Mouse (Mus musculus) liver, embryonic 12.5 days (tissue): ENCODE data around the gene Spns2. TPM values are rescaled to one million over a fixed set of nuclear protein-coding genes. Genes with fewer than 3 reads are reported as not detected.

ENCODE experiments used
- ATAC-seq: fragments of 200-750 bp; cut with Nextera tagmentation; 2 replicates; pipeline ENCODE4 v1.8.0; 2017; ENCODE audit warnings: moderate number of reproducible peaks, mild to moderate bottlenecking, moderate library complexity
- H3K27ac ChIP-seq: fragments of 300-500 bp; sonication (generic); 2 replicates; pipeline ENCODE4 v1.5.1; 2016; ENCODE audit warnings: mild to moderate bottlenecking
- H3K27me3 ChIP-seq: fragments of 300-500 bp; sonication (generic); replicated peaks from 2 replicates; pipeline ENCODE4 v1.6.1; 2016; ENCODE audit warnings: mild to moderate bottlenecking, moderate library complexity
- H3K36me3 ChIP-seq: fragments of 300-500 bp; sonication (generic); 2 replicates; pipeline ENCODE4 v1.6.1; 2016; ENCODE audit warnings: mild to moderate bottlenecking, moderate library complexity
- H3K4me1 ChIP-seq: fragments of 300-500 bp; sonication (generic); 2 replicates; pipeline ENCODE4 v1.6.1; 2016
- H3K4me2 ChIP-seq: fragments of 300-500 bp; sonication (generic); 2 replicates; pipeline ENCODE4 v1.6.1; 2016; ENCODE audit warnings: mild to moderate bottlenecking, moderate library complexity
- H3K4me3 ChIP-seq: fragments of 300-500 bp; sonication (generic); 2 replicates; pipeline ENCODE4 v1.5.1; 2016; ENCODE audit warnings: mild to moderate bottlenecking, moderate library complexity
- H3K9ac ChIP-seq: fragments of 300-500 bp; sonication (generic); 2 replicates; pipeline ENCODE4 v1.6.1; 2016; ENCODE audit warnings: mild to moderate bottlenecking, moderate library complexity
- H3K9me3 ChIP-seq: fragments of 300-500 bp; sonication (generic); replicated peaks from 2 replicates; pipeline ENCODE4 v1.6.1; 2016; ENCODE audit warnings: mild to moderate bottlenecking, moderate library complexity
- WGBS: fragments of 180-500 bp; shearing (Covaris S2); methylation state at CpG from one replicate; pipeline ENCODE4 v1.1.7; 2016; ENCODE audit not compliant: insufficient replicate concordance; 5-methylcytosine and 5-hydroxymethylcytosine counted together
- polyA plus RNA-seq: library from polyadenylated mRNA; unstranded; fragments of >200 nt; fragmentation: Nextera tagmentation; extraction: Ambion mirVana; gene quantifications from 2 replicates; pipeline ENCODE4 v1.2.1, GENCODE M21; 2016

Gene Spns2
- polyA plus RNA-seq, 1 experiment from 2014 or later = 11.7 TPM

GRCm38 (mm10) chr11:72471381-72471780, 18.3 kb downstream of the Spns2 start:
- no peaks in the 10 kb centered on the region for H3K27me3 ChIP-seq
- no peak overlapping the region for H3K4me2 ChIP-seq
- peaks cover 15% of the 10 kb centered on the region for H3K36me3 ChIP-seq
- H3K9me3 ChIP-seq = no peaks in the 10 kb centered on the region
- no peak overlapping the region for H3K4me3 ChIP-seq
- peaks cover 96% of the 10 kb centered on the region for H3K4me1 ChIP-seq
- H3K27ac ChIP-seq = 0 out of 2 replicates have a peak overlapping the region, but pooled peaks have one; percentile 10
- no peak overlapping the region for H3K9ac ChIP-seq
- ATAC-seq = no peak
- WGBS = 85% methylated on average over 6 of the region's 6 CpGs

GRCm38 (mm10) chr11:72470004-72470403, 19.7 kb downstream of the Spns2 start:
- Histone ChIP-seq H3K9me3 (no peaks in the 10 kb centered on the region), H3K27ac (peak overlapping the region; percentile 15), H3K4me2 (no peak overlapping the region), H3K4me3 (no peak overlapping the region), H3K4me1 (peaks cover 96% of the 10 kb centered on the region), H3K27me3 (no peaks in the 10 kb centered on the region), H3K9ac (no peak overlapping the region), H3K36me3 (peaks cover 21% of the 10 kb centered on the region)
- ATAC-seq = no peak
- WGBS = 47% methylated on average over 4 of the region's 4 CpGs

GRCm38 (mm10) chr11:72469217-72469616, 20.5 kb downstream of the Spns2 start:
- peak; percentile 25 for ATAC-seq
- Histone ChIP-seq H3K4me3 (no peak overlapping the region), H3K36me3 (peaks cover 20% of the 10 kb centered on the region), H3K9ac (no peak overlapping the region), H3K27me3 (no peaks in the 10 kb centered on the region), H3K4me1 (peaks cover 91% of the 10 kb centered on the region), H3K4me2 (no peak overlapping the region), H3K27ac (peak overlapping the region; percentile 18; the same call in 1 of the 2 replicates), H3K9me3 (no peaks in the 10 kb centered on the region)
- 26% methylated on average over 5 of the region's 5 CpGs for WGBS

- Histone ChIP-seq H3K27me3 (no peaks in the 10 kb centered on the region), H3K36me3 (peaks cover 17% of the 10 kb centered on the region), H3K4me1 (peaks cover 84% of the 10 kb centered on the region), H3K4me3 (no peak overlapping the region), H3K9ac (no peak overlapping the region), H3K4me2 (no peak overlapping the region), H3K27ac (peak overlapping the region; percentile 18; the same call in 1 of the 2 replicates), H3K9me3 (no peaks in the 10 kb centered on the region)
- ATAC-seq = no peak
- WGBS = 67% methylated on average over 5 of the region's 5 CpGs
These were observed 21.2 kb downstream of the Spns2 start for GRCm38 (mm10) chr11:72468525-72468924.

- Histone ChIP-seq H3K4me3 (peak overlapping the region; percentile 7; the same call in 1 of the 2 replicates), H3K27me3 (no peaks in the 10 kb centered on the region), H3K27ac (peak overlapping the region; percentile 83), H3K4me2 (peak overlapping the region; percentile 56), H3K4me1 (peaks cover 79% of the 10 kb centered on the region), H3K36me3 (peaks cover 25% of the 10 kb centered on the region), H3K9me3 (no peaks in the 10 kb centered on the region), H3K9ac (peak overlapping the region; percentile 10; the same call in 1 of the 2 replicates)
- 6% methylated on average over 11 of the region's 11 CpGs for WGBS
- peak; percentile 69 for ATAC-seq
These were observed 22.8 kb downstream of the Spns2 start for GRCm38 (mm10) chr11:72466694-72467507.

- peak; percentile 38; the same call in 1 of the 2 replicates for ATAC-seq
- Histone ChIP-seq H3K4me1 (peaks cover 75% of the 10 kb centered on the region), H3K27ac (peak overlapping the region; percentile 83), H3K4me2 (peak overlapping the region; percentile 56), H3K4me3 (no peak overlapping the region; the same call in 1 of the 2 replicates), H3K9me3 (no peaks in the 10 kb centered on the region), H3K36me3 (peaks cover 31% of the 10 kb centered on the region), H3K27me3 (no peaks in the 10 kb centered on the region), H3K9ac (no peak overlapping the region)
- WGBS = 65% methylated on average over 11 of the region's 11 CpGs
These were observed 23.6 kb downstream of the Spns2 start for GRCm38 (mm10) chr11:72465978-72466693.

GRCm38 (mm10) chr11:72464821-72465220, 24.9 kb downstream of the Spns2 start:
- WGBS = 84% methylated on average over 3 of the region's 3 CpGs

GRCm38 (mm10) chr11:72461500-72461981, 28.2 kb downstream of the Spns2 start:
- peaks cover 53% of the 10 kb centered on the region for H3K36me3 ChIP-seq
- H3K27ac ChIP-seq = no peak overlapping the region
- H3K4me1 ChIP-seq = peaks cover 66% of the 10 kb centered on the region
- 51% methylated on average over 5 of the region's 5 CpGs for WGBS
- H3K9ac ChIP-seq = no peak overlapping the region
- no peak overlapping the region for H3K4me3 ChIP-seq
- H3K9me3 ChIP-seq = no peaks in the 10 kb centered on the region
- ATAC-seq = no peak
- no peaks in the 10 kb centered on the region for H3K27me3 ChIP-seq
- no peak overlapping the region for H3K4me2 ChIP-seq

More at GRCm38 (mm10) chr11:72464821-72465220, 24.9 kb downstream of the Spns2 start:
- H3K9ac ChIP-seq = no peak overlapping the region
- no peak overlapping the region for H3K27ac ChIP-seq
- ATAC-seq = no peak
- H3K4me3 ChIP-seq = no peak overlapping the region
- peaks cover 67% of the 10 kb centered on the region for H3K4me1 ChIP-seq
- H3K9me3 ChIP-seq = no peaks in the 10 kb centered on the region
- H3K4me2 ChIP-seq = no peak overlapping the region
- peaks cover 39% of the 10 kb centered on the region for H3K36me3 ChIP-seq
- no peaks in the 10 kb centered on the region for H3K27me3 ChIP-seq

GRCm38 (mm10) chr11:72458502-72458901, 31.2 kb downstream of the Spns2 start:
- Histone ChIP-seq H3K36me3 (peaks cover 55% of the 10 kb centered on the region), H3K4me2 (peak overlapping the region; percentile 5; the same call in 1 of the 2 replicates), H3K27ac (peak overlapping the region; percentile 67), H3K9ac (no peak overlapping the region), H3K9me3 (no peaks in the 10 kb centered on the region), H3K4me1 (peaks cover 63% of the 10 kb centered on the region), H3K4me3 (0 out of 2 replicates have a peak overlapping the region, but pooled peaks have one; percentile 0), H3K27me3 (no peaks in the 10 kb centered on the region)
- 25% methylated on average over 3 of the region's 3 CpGs for WGBS
- ATAC-seq = peak; percentile 52

GRCm38 (mm10) chr11:72457995-72458496, 31.7 kb downstream of the Spns2 start:
- H3K27me3 ChIP-seq = no peaks in the 10 kb centered on the region
- no peak overlapping the region for H3K9ac ChIP-seq
- 0 out of 2 replicates have a peak overlapping the region, but pooled peaks have one; percentile 0 for H3K4me3 ChIP-seq
- H3K4me2 ChIP-seq = peak overlapping the region; percentile 5; the same call in 1 of the 2 replicates
- peaks cover 55% of the 10 kb centered on the region for H3K36me3 ChIP-seq
- ATAC-seq = peak; percentile 64
- peak overlapping the region; percentile 67 for H3K27ac ChIP-seq
- H3K9me3 ChIP-seq = no peaks in the 10 kb centered on the region
- 51% methylated on average over 12 of the region's 12 CpGs for WGBS
- H3K4me1 ChIP-seq = peaks cover 63% of the 10 kb centered on the region

GRCm38 (mm10) chr11:72455694-72456093, 34.0 kb downstream of the Spns2 start:
- WGBS = 84% methylated on average over 5 of the region's 5 CpGs
- Histone ChIP-seq H3K9ac (no peak overlapping the region), H3K27ac (no peak overlapping the region), H3K27me3 (no peaks in the 10 kb centered on the region), H3K4me3 (no peak overlapping the region), H3K9me3 (no peaks in the 10 kb centered on the region), H3K4me1 (peaks cover 51% of the 10 kb centered on the region), H3K4me2 (no peak overlapping the region), H3K36me3 (peaks cover 60% of the 10 kb centered on the region)
- ATAC-seq = no peak
